Mouse (Mus musculus): ENCODE data around the gene Dyrk2.
A peak's percentile ranks its signal among the peaks of the same experiment; 100 is the strongest.

Dyrk2 gene

GRCm38 (mm10) chr10:118870201-118870980 lies at the start of gene Dyrk2:
TSS of gene Dyrk2 (minus strand) at chr10:118870209.
- no peak for DNase-seq (ENCODE audit: low spot score in 2 of 2)

DNA sequence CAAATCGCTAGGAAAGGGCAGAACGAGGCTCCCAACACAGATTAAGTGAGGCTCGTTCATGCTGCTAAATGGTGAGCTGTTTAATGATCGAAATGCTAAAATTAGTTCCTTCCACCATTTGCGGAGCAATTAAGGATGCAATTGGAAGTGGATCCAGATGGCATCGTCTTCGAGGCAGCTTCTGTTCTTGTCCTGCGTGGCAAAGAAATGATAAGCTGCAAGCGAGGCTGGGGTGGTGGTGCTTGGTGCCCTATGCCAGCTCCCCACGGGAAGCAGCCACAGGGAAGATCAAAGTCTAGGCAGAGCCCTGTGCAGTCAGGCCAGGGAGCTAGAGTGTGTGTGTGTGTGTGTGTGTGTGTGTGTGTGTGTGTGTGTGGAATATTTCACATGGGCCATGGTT lies 32.6 kb upstream of the Dyrk2 start:
- DNase-seq (ENCODE audit: low spot score in 2 of 2): no peak

GRCm38 (mm10) chr10:118893645-118894044 lies 23.6 kb upstream of the Dyrk2 start:
- DNase-seq (ENCODE audit: low spot score in 2 of 2): no peak

DNA sequence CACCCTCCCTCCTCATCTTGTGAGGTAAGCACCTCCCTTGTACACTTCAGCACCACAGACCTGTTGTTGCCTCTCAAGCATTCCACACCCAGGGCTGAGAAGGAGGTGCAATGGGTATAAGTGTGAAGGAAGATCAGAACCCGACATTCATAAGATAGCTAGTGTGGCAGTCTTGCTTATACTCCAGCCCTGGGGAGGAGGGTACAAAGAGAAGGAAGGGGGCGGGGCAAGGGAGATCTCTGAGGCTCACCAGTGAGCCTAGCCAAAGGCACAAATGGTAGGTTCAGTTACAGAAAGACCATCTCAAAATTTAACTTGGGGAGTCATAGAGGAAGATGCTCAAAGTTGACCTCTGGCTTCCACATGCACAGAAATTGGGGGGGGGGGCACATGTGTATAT lies 14.1 kb upstream of the Dyrk2 start:
- DNase-seq (ENCODE audit: low spot score in 2 of 2): no peak

DNA sequence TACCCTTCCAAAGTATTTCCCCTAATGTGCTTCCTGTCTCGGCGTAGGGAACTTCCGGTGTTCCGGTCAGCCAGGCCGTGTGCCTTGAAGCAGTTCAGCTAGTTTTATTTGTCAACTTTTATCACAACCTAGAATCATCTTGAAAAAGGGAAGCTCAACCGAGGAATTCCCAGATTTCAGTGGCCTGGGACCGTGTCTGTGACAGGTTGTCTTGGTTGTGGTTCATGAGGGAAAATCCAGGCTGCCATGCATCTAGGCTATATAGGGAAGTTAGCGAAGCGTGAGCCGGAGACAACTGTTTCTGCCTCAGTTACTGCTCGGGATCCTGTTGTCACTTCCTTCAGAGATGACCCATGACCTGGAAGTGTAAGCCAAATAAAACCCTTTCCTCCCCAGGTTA lies 13.3 kb upstream of the Dyrk2 start:
- no peak for DNase-seq (ENCODE audit: low spot score in 2 of 2)

DNA sequence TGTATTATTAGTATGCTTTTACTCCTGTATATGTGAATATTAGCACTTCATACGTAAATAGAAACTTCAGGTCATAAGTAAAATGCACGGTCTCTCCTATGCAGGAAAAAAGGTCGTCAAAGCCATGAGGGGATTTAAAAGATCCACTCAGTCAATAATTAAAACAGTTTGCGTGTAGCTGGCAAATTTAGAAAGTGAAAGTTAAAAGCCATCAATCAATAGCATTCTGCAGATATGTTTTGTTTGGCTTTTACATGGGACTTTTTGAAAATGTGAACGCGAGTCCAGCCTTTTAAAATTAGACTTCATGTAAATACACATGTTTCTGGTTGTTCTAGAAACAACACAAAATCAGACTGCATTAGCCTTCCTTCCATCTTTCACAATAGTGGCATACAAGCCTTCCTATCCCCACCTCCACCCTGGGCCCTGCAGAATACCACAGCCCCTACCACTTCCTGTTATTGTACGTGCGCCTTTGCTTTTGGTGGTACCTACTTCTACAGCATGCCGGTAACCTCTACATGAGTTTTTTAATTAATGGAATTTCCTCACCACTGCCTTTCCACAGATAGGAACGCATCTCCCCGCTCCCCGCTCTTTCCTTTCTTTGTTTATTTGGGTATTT lies 12.4 kb upstream of the Dyrk2 start:
- no peak for DNase-seq (ENCODE audit: low spot score in 2 of 2)

DNA sequence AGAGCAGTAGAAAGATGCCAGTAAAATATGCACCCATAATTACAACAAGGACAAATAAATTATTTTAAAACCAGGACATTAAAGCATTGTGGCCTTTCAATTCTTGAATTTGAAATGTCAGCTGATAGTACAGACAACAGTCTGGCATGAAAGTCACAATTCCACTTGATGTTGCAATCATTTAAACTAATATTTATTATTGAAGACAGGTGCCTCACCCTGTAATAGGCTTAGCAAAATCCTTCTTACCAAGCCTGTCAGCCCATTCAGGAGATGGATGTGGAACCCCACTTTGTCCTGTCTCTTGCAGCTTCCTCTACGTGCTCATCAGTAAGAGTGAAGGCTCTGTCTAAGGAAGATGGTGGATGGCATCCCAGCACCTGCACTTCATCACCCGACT lies 10.8 kb upstream of the Dyrk2 start:
- no peak for DNase-seq (ENCODE audit: low spot score in 2 of 2)

- DNase-seq (ENCODE audit: low spot score in 2 of 2): no peak
Measured at GRCm38 (mm10) chr10:118872196-118872595, 2.2 kb upstream of the Dyrk2 start.

DNA sequence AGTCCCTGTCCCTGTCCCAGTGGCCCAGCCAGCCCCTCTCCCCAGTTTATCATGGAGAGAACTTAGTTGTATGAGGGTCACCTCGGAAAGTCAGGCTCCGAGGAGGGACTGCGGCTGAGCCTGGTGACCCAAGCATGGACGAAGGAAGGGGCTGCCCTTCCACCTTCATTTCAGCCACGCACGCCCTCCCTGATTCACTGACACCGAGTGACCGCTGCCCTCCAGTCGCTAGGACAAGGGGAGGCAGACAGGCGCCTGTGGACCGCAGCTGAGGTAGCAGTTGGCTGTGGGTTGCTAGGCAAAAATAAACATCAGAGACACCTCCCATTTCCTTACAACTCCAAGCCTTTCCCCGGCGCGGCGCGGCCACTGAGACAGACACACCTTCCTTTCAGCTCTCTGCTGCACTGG lies 413 bp downstream of the Dyrk2 start:
- DNase-seq (ENCODE audit: low spot score in 2 of 2): peak; percentile 52 to 66

DNA sequence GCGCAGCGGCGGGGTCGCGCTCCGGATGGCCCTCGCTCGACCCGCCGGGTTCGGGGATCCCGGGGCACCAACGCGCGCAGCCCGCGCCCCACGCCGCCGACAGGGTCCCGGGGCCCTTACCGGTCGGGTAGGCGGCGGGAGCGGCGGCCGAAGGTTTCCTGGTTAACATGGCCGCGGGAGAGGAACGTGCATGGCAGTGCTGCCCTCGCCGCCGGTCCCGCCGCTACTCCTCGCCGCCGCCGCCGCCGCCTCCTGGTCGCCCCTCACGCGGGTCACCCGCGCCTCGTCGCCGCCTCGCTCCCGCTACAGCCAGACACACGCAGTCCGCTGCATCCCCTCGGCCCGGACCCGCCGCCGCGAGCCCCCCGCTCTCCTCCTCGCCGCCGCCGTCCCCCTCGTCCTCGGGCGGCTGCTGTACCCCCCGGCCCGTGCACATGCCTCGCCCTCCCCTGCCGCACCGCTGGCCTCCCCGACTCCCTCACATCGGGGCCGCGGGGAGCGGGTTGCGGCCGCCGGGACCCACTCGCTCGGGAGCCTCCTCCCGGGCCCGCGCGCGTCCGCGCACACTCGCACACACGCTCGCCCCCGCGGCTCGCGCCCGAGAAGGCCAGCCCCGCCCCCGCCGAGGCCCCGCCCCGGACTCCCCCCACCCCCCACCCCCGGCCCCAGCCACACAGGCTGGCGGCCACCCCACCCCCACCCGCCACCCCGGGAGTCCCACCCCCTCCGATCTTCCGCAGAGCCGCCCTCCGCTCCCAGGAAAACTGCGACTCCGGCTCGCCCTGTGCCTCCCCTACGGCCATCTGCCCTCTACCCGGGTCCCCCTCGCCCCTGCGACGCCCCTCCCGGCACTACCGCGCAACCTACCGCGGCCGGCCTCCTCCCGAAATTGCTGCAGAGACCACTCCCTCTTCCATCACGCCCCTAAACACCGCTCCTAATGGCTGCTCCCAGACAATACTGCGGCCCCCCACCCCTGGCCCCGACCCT lies 1.1 kb downstream of the Dyrk2 start:
- DNase-seq (ENCODE audit: low spot score in 2 of 2): peak; percentile 79 to 86

DNA sequence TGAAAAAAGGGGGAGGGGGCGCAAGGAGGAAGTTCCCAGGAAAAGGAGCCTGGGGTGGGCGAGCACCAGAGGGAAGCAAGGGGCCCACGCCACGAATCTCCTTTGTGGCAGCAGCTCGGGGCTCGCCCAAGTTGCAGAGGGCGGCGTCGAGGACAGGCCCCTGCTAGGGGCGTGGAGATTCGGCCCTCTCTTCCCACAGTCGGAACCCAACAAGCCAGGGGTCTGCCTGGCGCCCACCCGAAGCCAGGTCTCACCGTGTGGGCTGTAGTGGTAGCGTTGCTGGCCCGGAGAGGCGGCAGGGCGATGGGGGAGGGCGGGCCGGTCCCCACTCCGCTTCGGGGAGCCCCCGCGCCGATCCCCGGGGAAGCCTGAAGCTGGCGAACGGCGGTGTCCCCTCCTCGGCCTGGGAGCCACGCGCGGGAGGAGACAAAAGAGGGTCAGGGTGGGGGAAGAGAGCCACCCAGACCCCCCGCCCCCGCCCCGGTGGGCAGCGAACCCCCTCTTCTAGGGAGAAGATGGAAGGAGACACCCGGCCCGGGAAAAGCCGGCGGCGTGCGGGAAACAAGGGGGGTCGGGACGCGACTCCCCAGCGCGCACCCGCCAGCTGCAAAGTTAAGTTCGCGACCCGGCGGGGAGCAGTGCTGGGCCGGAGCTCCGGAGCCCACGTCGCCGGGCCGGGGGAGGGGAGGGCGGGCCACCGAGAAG lies 2.0 kb downstream of the Dyrk2 start:
- DNase-seq (ENCODE audit: low spot score in 2 of 2): peak; percentile 36 to 65

DNA sequence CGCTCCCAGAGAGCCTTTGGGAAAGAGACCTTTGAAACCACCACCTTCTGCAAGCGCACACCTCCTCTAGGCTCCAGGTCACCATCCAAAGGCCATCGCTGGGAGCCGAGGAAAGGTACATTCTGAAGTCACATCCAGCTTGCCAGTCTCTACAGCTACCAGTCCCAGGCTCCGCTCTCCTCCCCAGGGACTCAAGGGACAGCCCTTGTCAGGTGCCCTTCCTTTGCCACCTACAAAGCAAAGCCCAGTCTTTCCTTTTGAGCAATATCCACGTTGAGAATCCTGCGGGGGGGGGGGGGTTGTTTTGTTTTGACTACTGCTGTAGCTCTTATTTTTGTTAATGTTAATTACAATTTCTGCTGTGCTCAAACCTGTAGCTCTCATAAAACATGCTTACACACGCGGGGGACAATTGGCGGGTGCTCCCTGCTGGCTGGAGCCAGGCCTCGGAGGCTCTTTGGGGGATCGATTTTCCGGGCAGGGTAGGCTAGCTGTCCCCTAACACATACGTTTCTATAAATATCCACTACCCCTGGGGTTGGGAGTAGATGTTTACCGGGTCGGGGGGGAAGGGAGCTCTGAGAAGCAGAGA lies 2.6 kb downstream of the Dyrk2 start:
- no peak for DNase-seq (ENCODE audit: low spot score in 2 of 2)

DNA sequence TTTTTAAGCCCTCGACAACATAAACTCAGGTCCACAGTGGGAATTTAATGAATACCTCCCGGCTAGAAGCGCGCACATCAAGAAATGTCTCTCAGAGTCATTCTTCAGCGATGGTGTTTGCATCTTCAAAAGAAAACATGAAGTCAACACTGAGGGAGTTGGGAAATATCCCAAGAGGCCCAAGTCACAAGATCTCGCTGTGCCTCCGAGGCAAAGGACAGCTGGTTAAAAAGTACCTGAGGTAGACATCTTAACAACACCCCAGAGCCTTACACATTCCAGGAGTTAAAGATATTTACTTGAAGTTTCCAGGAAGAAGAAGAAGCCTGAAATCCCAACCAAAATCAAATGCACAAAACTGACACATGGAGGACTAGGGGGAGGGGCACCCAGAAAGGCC lies 5.0 kb downstream of the Dyrk2 start:
- DNase-seq (ENCODE audit: low spot score in 2 of 2): no peak

- DNase-seq (ENCODE audit: low spot score in 2 of 2): no peak
Measured at GRCm38 (mm10) chr10:118863611-118864010, 6.4 kb downstream of the Dyrk2 start.

- no peak for DNase-seq (ENCODE audit: low spot score in 2 of 2)
Measured at GRCm38 (mm10) chr10:118862233-118862632, 7.8 kb downstream of the Dyrk2 start.

- no peak for DNase-seq (ENCODE audit: low spot score in 2 of 2)
Measured at GRCm38 (mm10) chr10:118861234-118862025, 8.6 kb downstream of the Dyrk2 start.

DNA sequence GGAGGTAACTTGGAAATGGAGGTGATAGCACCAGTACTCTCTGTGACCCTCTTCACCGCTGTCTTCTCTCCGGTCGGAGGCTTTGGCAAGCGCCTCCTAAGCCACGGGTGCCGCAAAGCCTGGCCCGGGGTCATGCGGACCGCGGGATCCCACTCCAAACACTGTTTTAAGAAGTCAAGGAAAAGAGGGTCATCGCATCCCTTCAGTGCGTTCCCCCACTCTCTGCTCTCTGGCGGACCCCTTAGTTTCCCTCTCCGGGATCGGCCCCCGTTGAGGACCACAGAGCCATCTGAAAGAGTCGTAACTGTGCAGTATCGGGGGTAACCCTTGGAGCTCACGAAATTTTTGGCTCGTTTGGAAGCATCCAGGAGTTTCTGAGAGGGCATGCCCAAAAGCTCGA lies 10.4 kb downstream of the Dyrk2 start:
- no peak for DNase-seq (ENCODE audit: low spot score in 2 of 2)

GRCm38 (mm10) chr10:118854641-118855040 lies 15.4 kb downstream of the Dyrk2 start:
- DNase-seq (ENCODE audit: low spot score in 2 of 2): no peak

DNA sequence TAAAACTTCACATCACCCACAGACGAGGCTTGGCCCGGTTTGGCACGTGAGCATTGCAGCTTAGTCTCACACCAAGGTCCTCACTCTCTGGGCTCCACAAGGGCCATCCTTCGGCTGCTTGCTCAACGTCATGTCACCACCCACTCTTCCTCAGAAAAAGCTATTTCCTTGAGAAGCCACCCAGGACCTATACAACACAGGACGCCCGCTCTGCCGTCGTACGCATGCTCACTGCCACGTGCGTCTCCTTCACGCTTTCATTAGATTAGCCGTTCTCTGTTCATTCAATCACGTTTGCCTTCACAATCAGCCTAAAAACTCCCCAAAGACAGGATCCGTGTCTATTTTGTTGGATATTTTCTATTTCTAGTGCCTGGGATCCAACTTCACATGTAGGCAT lies 17.5 kb downstream of the Dyrk2 start:
- DNase-seq (ENCODE audit: low spot score in 2 of 2): no peak

GRCm38 (mm10) chr10:118848501-118848900 lies 21.5 kb downstream of the Dyrk2 start:
- no peak for DNase-seq (ENCODE audit: low spot score in 2 of 2)

Data from urinary bladder, postnatal 4 days (tissue).